Mouse (Mus musculus) embryonic fibroblast, embryonic 13.5 days (primary cell): ENCODE measurements around the gene Srrm3. TPM values are rescaled to one million over a fixed set of nuclear protein-coding genes. Genes with fewer than 3 reads are reported as not detected.

Experiments
- H3K27ac ChIP-seq: 2 replicates; pipeline ENCODE4 v1.5.1; 2012; ENCODE audit warnings: low read length, control low read depth, inconsistent platforms; ENCODE audit not compliant: insufficient read depth
- H3K4me1 ChIP-seq: 2 replicates; pipeline ENCODE4 v1.6.1; 2011; ENCODE audit warnings: low read length; ENCODE audit not compliant: control insufficient read depth, insufficient read depth
- H3K4me3 ChIP-seq: 2 replicates; pipeline ENCODE4 v1.5.1; 2011; ENCODE audit warnings: mild to moderate bottlenecking, control low read depth, low read length; ENCODE audit not compliant: insufficient read depth
- CTCF ChIP-seq: IDR thresholded peaks from 2 replicates; pipeline ENCODE4 v1.5.1; 2011; ENCODE audit warnings: mild to moderate bottlenecking, control low read depth, low read length, moderate library complexity, borderline replicate concordance; ENCODE audit not compliant: insufficient read depth
- POLR2A ChIP-seq: IDR thresholded peaks from 2 replicates; pipeline ENCODE4 v1.6.1; 2011; ENCODE audit warnings: low read depth, mild to moderate bottlenecking, control low read depth, low read length, moderate library complexity
- polyA plus RNA-seq: library from polyadenylated mRNA; stranded (reverse); fragments of >200 nt; gene quantifications from 2 replicates; pipeline ENCODE4 v1.2.4, GENCODE M21; 2011; ENCODE audit warnings: low read depth; ENCODE audit not compliant: missing spikeins, insufficient read length

The Srrm3 gene
- polyA plus RNA-seq, 1 experiment = not detected

- TF ChIP-seq POLR2A = no peak
- peak; percentile 90 for TF ChIP-seq CTCF
- H3K4me1 ChIP-seq = no peaks in the 10 kb centered on the region
- no peak overlapping the region for H3K4me3 ChIP-seq
- no peak overlapping the region for H3K27ac ChIP-seq
These were observed 12.5 kb upstream of the Srrm3 start for GRCm38 (mm10) chr5:135793996-135794858.

- Histone ChIP-seq H3K4me1 (no peaks in the 10 kb centered on the region), H3K4me3 (no peak overlapping the region), H3K27ac (no peak overlapping the region)
- no peak for TF ChIP-seq CTCF
These were observed 11.9 kb upstream of the Srrm3 start for GRCm38 (mm10) chr5:135794859-135795181.

- H3K4me3 ChIP-seq = no peak overlapping the region
- H3K4me1 ChIP-seq = no peaks in the 10 kb centered on the region
- TF ChIP-seq POLR2A = no peak
- H3K27ac ChIP-seq = no peak overlapping the region
These were observed 6.9 kb upstream of the Srrm3 start for GRCm38 (mm10) chr5:135799746-135800145.

GRCm38 (mm10) chr5:135800927-135801326, 5.8 kb upstream of the Srrm3 start:
- no peak overlapping the region for H3K27ac ChIP-seq
- TF ChIP-seq POLR2A (no peak), CTCF (no peak)
- no peak overlapping the region for H3K4me3 ChIP-seq
- H3K4me1 ChIP-seq = no peaks in the 10 kb centered on the region

- H3K4me1 ChIP-seq = no peaks in the 10 kb centered on the region
These were observed 4.0 kb upstream of the Srrm3 start for GRCm38 (mm10) chr5:135802641-135803040.

GRCm38 (mm10) chr5:135803135-135803534, 3.6 kb upstream of the Srrm3 start:
- Histone ChIP-seq H3K4me3 (no peak overlapping the region), H3K4me1 (no peaks in the 10 kb centered on the region), H3K27ac (no peak overlapping the region)
- TF ChIP-seq POLR2A (no peak), CTCF (no peak)

More at GRCm38 (mm10) chr5:135802641-135803040, 4.0 kb upstream of the Srrm3 start:
- H3K27ac ChIP-seq = no peak overlapping the region
- H3K4me3 ChIP-seq = no peak overlapping the region
- TF ChIP-seq CTCF (no peak), POLR2A (no peak)

GRCm38 (mm10) chr5:135803676-135804075, 3.0 kb upstream of the Srrm3 start:
- Histone ChIP-seq H3K4me3 (no peak overlapping the region), H3K27ac (no peak overlapping the region), H3K4me1 (no peaks in the 10 kb centered on the region)
- TF ChIP-seq POLR2A (no peak), CTCF (no peak)

- TF ChIP-seq CTCF = no peak
- TF ChIP-seq POLR2A = no peak
- Histone ChIP-seq H3K4me3 (no peak overlapping the region), H3K4me1 (no peaks in the 10 kb centered on the region), H3K27ac (no peak overlapping the region)
These were observed 2.0 kb upstream of the Srrm3 start for GRCm38 (mm10) chr5:135804735-135805134.

DNA sequence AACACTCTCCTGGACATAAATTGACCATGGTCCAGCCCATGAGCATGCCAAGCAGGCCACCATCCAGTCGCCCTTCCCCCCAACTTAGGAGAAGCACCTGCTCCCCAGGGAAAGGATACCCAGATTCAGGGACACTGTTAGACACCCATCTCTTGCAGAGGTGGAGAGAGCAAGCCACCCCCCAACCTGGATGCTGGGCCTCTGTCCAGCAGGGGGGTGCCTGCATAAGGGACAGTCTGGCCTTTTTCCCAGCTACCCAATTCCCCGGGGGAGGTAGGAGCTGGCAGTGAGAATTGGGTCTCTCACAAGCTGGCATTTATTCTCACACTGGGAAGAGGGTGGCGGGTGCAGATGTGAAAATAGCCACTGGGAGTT, 560 bp downstream of the Srrm3 start:
- no peak overlapping the region for H3K4me3 ChIP-seq
- no peak for TF ChIP-seq POLR2A
- TF ChIP-seq CTCF = no peak
- H3K4me1 ChIP-seq = no peaks in the 10 kb centered on the region
- no peak overlapping the region for H3K27ac ChIP-seq

DNA sequence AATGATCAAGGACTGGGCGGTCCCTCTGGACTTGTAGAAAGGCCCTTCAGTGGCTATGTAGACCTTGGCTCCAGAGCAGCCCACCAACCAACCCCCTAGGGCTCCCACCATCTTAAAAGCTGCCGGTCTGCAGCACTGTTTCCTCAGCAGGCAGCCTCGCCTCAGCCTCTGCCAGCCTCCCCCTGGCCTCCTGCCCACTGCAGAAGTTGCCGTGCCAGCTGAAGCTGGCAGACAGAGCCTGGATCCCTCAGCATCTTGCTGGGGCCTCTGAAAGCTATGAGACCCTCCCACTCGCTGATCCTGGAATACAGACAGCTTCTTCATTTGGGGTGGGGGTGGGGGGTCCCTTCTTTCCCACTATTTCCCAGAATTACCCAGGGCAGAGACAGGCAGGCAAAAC, 6.3 kb downstream of the Srrm3 start:
- TF ChIP-seq POLR2A (no peak), CTCF (no peak)
- H3K27ac ChIP-seq = no peak overlapping the region
- no peaks in the 10 kb centered on the region for H3K4me1 ChIP-seq
- H3K4me3 ChIP-seq = no peak overlapping the region
